Mouse (Mus musculus): ENCODE results near the gene Lpgat1.

Gene Lpgat1

DNA sequence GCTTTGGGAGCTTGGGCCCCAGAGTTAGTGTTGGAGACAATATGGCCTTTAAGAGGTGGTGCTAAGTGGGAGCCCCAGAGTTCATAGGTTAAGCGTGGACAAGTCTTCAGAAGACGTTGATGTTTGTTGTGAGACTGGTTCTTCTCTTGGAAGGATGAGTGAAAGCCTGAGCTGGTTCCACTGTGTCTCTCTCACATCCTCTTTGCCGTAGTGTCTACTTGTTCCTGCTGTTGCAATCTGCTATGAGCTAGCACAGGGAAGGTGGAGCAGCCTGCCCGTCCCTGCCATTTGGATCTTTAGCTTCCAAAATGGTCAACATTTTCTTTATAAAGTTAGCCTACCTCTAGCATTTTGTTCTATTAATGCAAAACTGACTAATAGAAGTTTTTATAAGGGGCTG lies 16.2 kb downstream of the Lpgat1 start:
- in situ Hi-C loops (cut with MboI, MseI): no loop called here

DNA sequence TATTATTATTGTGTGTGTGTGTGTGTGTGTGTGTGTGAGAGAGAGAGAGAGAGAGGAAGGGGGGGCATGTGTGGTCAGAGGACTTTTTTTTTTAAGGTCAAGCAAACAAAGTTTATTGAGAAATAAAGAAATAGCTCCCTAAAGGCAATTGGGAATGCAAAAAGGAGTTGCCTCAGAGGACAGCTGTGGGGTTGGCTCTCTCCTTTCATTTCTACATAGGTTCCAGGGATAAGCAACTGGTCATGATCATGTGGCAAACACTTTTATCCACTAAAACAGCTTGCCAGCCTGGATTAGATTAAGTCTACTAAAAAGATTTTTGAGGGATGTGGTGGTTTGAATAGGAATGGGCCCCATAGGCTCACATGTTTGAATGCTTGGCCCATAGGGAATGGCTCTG lies 18.8 kb downstream of the Lpgat1 start:
- in situ Hi-C loops (cut with MboI, MseI): no loop called here

DNA sequence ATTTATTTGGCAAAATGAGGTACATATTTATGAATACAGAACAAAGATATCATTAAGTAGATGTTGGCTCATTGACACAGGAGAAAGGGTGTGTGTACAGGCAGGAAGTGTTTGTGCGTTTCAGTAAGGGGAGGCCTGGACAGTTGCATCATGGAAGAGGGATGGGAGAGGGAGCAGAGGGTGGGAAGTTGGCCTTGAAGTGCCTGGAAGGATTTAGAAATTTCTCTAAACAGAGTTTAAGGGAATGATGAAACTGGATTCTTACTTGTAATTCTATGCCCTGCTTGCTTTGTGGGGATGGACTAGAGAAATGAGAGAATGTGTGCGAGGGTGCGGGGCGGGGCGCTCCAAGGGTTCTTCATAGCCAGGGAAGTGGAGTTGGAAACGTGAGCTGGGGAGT lies 20.2 kb downstream of the Lpgat1 start:
- in situ Hi-C loops (cut with MboI, MseI): no loop called here

- in situ Hi-C loops (cut with MboI, MseI): no loop called here
Measured at GRCm38 (mm10) chr1:191738726-191739125, 21.1 kb downstream of the Lpgat1 start.

- in situ Hi-C loops (cut with MboI, MseI): no loop called here
Measured at GRCm38 (mm10) chr1:191740587-191741361, 23.1 kb downstream of the Lpgat1 start.

GRCm38 (mm10) chr1:191741635-191742034 lies 24.0 kb downstream of the Lpgat1 start:
- in situ Hi-C loops (cut with MboI, MseI): no loop called here

GRCm38 (mm10) chr1:191748431-191748830 lies 30.8 kb downstream of the Lpgat1 start:
- in situ Hi-C loops (cut with MboI, MseI): no loop called here

- in situ Hi-C loops (cut with MboI, MseI): loop anchor here (5.0 kb wide), 1 partner anchor 56 kb away; no protein-coding TSS in a partner anchor
Measured at GRCm38 (mm10) chr1:191756520-191757199, 39.0 kb downstream of the Lpgat1 start.

DNA sequence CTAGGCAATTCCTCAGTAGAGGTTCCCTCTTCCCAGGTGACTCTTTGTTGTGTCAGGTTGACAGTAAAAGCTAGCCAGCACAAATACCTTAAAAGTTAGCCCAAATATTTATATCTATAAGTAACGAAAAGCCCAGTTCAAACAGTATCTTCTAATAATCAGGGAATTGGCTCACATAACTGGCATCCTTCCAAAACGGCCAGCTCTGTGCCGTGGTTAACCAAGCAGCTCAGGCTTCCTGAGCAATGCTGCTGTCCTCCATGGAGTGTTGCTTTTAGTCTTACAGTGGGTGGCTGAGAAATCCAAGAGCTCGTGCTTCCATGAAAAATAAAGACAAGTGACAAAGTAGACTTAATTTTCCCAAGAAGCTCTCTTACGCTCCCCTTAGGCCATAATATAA lies 56.5 kb downstream of the Lpgat1 start:
- in situ Hi-C loops (cut with MboI, MseI): no loop called here

DNA sequence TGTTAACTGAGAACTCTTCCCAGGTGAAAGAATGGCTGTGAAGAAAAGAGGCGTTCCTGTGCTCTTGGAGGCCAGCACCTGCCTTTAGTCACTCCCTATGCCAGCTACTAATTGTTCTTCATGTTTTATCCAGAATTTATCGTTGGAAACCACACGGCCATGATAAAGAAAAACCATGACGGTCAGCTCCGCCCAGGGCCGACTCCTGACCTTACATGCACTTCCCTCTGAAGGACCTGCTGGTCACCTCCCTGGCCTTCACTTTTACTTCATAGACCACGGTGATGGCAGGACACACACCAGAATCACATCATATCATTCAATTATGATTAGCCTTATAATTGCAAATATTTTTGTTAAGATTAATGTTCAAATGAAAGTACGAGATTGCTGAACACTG lies 57.5 kb downstream of the Lpgat1 start:
- in situ Hi-C loops (cut with MboI, MseI): no loop called here

DNA sequence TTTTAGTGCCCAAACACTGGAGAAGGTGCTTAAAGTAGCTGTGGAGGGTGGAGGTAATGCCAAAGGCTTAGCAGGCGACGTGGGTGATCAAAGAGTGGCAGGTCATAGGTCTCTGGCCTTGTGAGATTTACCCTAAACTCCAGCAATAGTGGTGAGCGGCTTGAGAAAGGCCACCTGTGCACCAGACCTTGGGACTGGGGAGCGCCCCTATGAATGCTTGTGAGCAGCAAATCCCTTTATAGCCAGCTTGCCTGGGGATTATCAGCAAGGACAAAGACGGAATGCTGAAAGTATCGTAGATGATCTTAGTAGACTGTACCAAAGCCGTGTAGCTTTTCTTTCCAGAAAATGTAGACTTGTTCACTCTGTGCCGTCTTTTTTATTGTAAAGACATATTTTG lies 59.9 kb downstream of the Lpgat1 start:
- in situ Hi-C loops (cut with MboI, MseI): no loop called here

GRCm38 (mm10) chr1:191780470-191780869 lies 62.8 kb downstream of the Lpgat1 start:
- in situ Hi-C loops (cut with MboI, MseI): no loop called here

- in situ Hi-C loops (cut with MboI, MseI): no loop called here
Measured at GRCm38 (mm10) chr1:191785108-191785507, 67.5 kb downstream of the Lpgat1 start.

DNA sequence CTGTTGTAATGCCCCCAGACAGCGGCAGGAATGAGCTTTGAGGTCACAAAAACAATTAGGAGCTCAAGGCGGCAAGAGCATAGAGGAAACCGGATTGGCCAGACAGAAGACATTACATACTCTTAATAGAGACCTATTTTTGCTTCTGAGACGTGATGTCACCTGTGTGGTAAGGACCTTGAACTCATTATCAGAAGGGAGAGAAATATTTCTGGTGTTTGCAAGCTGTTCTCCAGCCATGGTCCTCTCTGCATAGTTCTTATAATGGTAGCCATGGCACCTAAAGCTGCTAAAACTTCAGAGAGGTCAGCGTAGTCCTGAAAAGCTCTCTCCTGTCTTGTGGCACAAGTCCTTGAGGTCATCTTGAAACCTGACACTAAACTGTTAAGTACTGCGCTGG lies 68.6 kb downstream of the Lpgat1 start:
- in situ Hi-C loops (cut with MboI, MseI): no loop called here

DNA sequence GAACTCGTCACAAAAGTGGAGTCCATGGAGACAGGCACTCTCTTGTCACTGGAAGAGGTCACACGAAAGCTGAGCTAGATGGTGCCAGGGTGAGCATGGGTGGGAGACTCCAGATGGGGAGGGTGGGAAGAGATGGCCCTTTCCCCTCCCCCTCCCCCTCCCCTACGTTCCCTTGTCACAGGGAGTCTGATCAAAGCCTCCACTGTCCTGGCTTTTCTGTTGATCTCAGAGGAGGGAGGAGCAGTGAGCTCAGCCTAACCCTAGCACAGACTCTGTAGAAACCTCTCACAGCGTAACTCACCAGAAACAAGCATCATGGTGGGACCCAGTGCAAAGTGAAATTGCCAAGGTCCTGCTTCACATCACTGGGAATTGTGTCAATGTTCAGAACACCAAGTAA lies 69.7 kb downstream of the Lpgat1 start:
- in situ Hi-C loops (cut with MboI, MseI): no loop called here

- in situ Hi-C loops (cut with MboI, MseI): no loop called here
Measured at GRCm38 (mm10) chr1:191792991-191793390, 75.4 kb downstream of the Lpgat1 start.

DNA sequence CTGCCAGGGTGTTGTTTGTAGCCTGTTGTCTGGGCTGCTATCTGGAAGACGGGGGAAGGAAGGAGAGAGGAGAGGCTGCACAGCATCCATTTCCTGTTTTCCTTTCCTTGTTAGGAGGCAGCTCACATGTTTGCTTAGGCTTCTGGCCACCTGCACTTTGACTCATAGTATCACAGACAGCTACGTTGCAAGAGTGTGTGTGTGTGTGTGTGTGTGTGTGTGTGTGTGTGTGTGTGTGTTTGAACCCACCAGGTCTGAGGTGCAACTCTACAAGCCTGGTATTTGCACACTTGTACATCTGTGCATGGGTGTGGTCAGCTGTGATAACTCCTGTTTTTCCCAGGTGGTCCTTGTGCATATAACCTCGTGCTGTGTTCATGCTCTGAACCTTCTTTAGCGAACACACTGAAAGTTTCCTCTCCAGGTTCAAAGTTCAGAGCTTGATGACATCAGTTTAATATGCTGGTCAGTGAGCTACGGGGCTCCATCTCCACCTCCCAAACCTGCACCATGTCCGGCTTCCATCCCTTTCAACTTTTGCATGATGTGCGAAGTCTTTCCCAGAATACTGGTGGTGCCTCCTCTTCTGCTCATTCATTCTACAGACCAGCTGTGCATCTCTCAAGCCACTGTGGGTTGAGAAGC lies 76.4 kb downstream of the Lpgat1 start:
- in situ Hi-C loops (cut with MboI, MseI): no loop called here

- in situ Hi-C loops (cut with MboI, MseI): no loop called here
Measured at GRCm38 (mm10) chr1:191796238-191796896, 78.7 kb downstream of the Lpgat1 start.

GRCm38 (mm10) chr1:191802093-191802819 lies 84.6 kb downstream of the Lpgat1 start:
- in situ Hi-C loops (cut with MboI, MseI): loop anchor here (25.0 kb wide), 1 partner anchor 465 kb away; the partner anchor contains the start of gene Tmem206

DNA sequence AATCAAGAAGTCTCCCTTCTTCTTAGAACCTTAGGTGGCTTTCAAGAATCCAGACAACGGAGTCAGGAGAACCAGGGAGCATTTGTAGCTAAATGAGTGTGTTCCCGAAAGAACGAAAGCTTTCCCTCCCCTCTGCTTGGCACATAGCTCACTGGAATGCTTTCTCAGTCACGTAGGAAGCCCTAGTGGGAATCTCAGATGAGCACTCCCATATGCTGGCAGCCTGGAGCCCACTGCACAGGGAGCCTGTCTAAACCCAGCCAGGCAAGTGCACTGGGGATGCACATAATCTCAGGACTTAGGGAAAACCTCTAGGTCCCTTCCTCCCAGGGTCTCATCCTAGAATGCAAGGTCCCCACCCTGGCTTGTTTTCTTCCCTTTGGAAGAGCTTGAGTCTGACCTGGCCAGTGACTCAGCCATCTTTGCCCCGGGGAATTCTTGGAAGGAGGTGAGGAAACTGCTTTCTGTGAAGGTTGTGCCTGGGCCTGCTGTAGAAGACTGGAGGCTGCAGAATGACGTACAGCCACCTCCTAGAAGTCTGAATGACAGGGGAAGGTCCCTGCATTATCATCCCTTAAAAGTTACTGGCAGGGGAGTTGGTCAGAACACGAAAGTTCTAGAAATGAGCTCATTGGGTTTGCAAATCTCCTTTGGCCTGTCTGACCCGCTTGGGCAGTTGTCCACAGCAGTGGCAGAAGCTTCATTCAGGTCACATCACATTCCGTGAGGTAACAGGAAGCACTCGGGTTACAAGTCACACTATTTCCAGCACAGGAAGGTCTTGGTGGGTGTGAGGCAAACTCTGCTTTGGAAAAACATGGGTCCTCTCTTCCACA lies 85.4 kb downstream of the Lpgat1 start:
- in situ Hi-C loops (cut with MboI, MseI): loop anchor here (25.0 kb wide), 1 partner anchor 466 kb away; the partner anchor contains the start of gene Tmem206
